Mouse (Mus musculus) neural tube, embryonic 12.5 days (tissue): ENCODE data around the gene Saysd1. TPM values are rescaled to one million over a fixed set of nuclear protein-coding genes. Genes with fewer than 3 reads are reported as not detected.

Experiments
- ATAC-seq: fragments of 200-750 bp; cut with Nextera tagmentation; 2 replicates; pipeline ENCODE4 v1.8.0; 2017; ENCODE audit warnings: low read depth, mild to moderate bottlenecking, moderate TSS enrichment, moderate library complexity; ENCODE audit not compliant: low FRiP score
- H3K27ac ChIP-seq: fragments of 300-500 bp; sonication (generic); 2 replicates; pipeline ENCODE4 v1.5.1; 2016
- H3K27me3 ChIP-seq: fragments of 300-500 bp; sonication (generic); replicated peaks from 2 replicates; pipeline ENCODE4 v1.6.1; 2016; ENCODE audit warnings: mild to moderate bottlenecking
- H3K36me3 ChIP-seq: fragments of 300-500 bp; sonication (generic); 2 replicates; pipeline ENCODE4 v1.6.1; 2016; ENCODE audit warnings: mild to moderate bottlenecking
- H3K4me1 ChIP-seq: fragments of 300-500 bp; sonication (generic); 2 replicates; pipeline ENCODE4 v1.6.1; 2016
- H3K4me2 ChIP-seq: fragments of 300-500 bp; sonication (generic); replicated peaks from 2 replicates; pipeline ENCODE4 v1.6.1; 2016; ENCODE audit warnings: mild to moderate bottlenecking
- H3K4me3 ChIP-seq: fragments of 300-500 bp; sonication (generic); 2 replicates; pipeline ENCODE4 v1.5.1; 2016
- H3K9ac ChIP-seq: fragments of 300-500 bp; sonication (generic); 2 replicates; pipeline ENCODE4 v1.6.1; 2016; ENCODE audit warnings: mild to moderate bottlenecking
- H3K9me3 ChIP-seq: fragments of 300-500 bp; sonication (generic); 2 replicates; pipeline ENCODE4 v1.6.1; 2016; ENCODE audit warnings: mild to moderate bottlenecking
- WGBS: fragments of 180-500 bp; shearing (Covaris S2); methylation state at CpG from one replicate; pipeline ENCODE4 v1.1.7; 2016; 5-methylcytosine and 5-hydroxymethylcytosine counted together
- polyA plus RNA-seq: library from polyadenylated mRNA; unstranded; fragments of >200 nt; fragmentation: Nextera tagmentation; extraction: Ambion mirVana; gene quantifications from 2 replicates; pipeline ENCODE4 v1.2.1, GENCODE M21; 2016

The Saysd1 gene
- polyA plus RNA-seq, 1 experiment from 2014 or later: 11.7 TPM

DNA sequence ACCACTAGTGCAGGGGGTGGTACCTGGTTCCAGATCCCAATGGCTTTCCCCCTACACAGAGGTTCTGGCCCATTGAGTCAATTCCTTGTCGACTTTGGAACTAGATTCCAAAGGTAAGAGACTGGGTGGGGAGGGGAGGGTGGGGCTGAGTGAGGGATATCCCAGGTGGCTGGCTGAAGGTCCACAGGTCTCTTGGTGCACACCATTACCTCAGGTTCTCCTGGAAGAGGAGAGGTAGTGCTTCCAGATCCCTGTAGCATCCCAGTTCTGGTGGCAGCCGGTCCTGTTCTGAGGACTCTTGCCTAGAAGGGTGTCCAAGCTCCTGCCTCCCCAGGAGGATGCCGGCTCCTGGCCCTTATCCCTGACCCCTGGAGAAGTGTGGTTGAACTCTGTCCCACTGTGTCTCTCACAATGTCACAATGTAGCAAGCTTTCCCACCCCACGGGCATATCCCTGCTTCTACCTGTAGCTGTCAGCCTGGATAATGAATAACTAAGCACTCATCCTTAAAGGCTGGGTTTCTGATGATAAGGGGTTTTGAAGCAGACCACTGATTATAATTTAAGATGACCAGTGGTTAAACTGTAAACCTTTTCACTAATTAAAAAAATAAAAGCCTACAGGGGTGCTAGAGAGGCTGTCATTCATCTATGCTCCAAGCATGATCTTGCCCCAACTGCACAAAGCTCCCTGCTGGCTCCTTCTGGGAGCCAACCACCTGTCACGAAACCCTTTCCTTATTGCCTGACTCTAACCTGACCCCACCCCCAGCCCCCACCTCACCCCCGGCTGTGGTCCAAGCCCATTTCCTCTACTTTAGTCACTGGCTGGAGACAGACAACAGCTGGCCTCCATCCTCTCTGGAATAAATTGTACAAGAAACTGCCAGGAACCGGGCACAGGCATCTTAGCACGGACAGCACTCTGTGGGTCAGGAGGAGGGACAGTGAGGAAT, 20.7 kb upstream of the Saysd1 start:
- H3K4me1 ChIP-seq: peaks cover 27% of the 10 kb centered on the region
- H3K9ac ChIP-seq: no peak overlapping the region
- no peak overlapping the region for H3K27ac ChIP-seq
- H3K36me3 ChIP-seq: no peaks in the 10 kb centered on the region
- 66% methylated on average over 8 of the region's 8 CpGs for WGBS
- no peaks in the 10 kb centered on the region for H3K27me3 ChIP-seq
- no peak for ATAC-seq
- no peaks in the 10 kb centered on the region for H3K9me3 ChIP-seq
- H3K4me3 ChIP-seq: no peak overlapping the region
- no peak overlapping the region for H3K4me2 ChIP-seq

DNA sequence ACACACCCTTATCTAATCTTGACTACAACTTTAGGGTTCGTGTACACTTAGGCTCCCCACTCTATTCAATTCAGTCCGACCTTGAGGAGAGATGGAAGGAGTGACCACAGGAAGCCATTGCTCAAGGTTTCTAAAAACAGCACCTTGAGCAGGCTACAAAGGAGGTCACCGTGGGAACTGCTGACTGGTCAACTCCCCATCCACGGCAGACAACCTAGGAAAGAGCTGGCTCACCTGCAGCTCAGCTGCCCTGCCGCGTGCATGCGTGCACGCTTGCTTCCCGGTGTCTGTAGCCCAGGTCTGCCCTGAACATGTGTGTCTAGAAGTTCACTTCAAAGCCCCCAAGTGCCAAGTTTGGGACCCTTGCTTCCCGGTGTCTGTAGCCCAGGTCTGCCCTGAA, 19.3 kb upstream of the Saysd1 start:
- Histone ChIP-seq H3K4me2 (no peak overlapping the region), H3K27me3 (no peaks in the 10 kb centered on the region), H3K27ac (no peak overlapping the region), H3K4me3 (no peak overlapping the region), H3K4me1 (peaks cover 16% of the 10 kb centered on the region), H3K9me3 (no peaks in the 10 kb centered on the region), H3K36me3 (no peaks in the 10 kb centered on the region), H3K9ac (no peak overlapping the region)
- WGBS: 90% methylated on average over 10 of the region's 10 CpGs
- ATAC-seq: no peak

DNA sequence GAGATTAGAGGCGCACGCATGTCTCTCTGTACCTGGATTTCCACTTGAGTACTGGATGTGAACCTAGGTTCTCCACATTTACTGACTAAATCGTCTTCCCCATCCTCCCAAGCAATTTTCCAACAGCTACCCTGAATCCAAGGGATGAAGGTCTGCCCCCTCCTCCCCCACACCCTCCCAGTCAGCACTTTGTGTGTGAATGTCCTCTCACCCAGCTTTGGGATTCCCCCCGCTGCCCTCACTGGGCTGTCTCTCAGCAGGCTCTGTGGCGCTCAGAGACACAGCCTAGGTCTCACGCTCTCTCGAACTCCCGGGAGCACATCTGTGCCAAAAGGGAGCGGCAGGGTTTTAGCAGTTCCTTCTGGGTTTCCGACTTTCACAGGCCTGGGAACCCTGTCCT, 17.4 kb upstream of the Saysd1 start:
- H3K4me3 ChIP-seq: no peak overlapping the region
- no peak overlapping the region for H3K4me2 ChIP-seq
- H3K27ac ChIP-seq: no peak overlapping the region
- WGBS: 63% methylated on average over 10 of the region's 10 CpGs
- H3K9ac ChIP-seq: no peak overlapping the region
- no peak for ATAC-seq
- no peaks in the 10 kb centered on the region for H3K9me3 ChIP-seq
- H3K4me1 ChIP-seq: peaks cover 16% of the 10 kb centered on the region
- no peaks in the 10 kb centered on the region for H3K27me3 ChIP-seq
- no peaks in the 10 kb centered on the region for H3K36me3 ChIP-seq

DNA sequence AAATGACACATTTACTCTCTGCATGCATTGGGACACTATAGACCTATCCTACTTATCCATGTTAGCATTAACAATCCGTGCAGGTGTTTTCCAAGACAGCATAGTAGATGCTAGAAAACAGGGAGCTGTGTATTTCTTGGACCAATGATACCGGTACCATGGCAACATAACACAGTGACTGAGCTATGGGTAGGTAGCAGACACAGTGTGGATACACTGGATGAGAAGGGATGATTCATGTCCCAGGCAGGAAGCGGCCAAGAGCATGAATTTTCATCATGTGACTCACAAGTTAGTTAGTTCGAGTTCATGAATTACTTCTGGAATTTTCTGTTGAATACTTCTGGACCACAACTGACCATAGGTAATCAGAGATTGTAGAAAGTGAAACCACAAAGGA, 16.6 kb upstream of the Saysd1 start:
- no peaks in the 10 kb centered on the region for H3K9me3 ChIP-seq
- WGBS: 88% methylated on average over 4 of the region's 4 CpGs
- H3K4me1 ChIP-seq: peaks cover 17% of the 10 kb centered on the region
- H3K4me2 ChIP-seq: no peak overlapping the region
- H3K4me3 ChIP-seq: no peak overlapping the region
- no peak for ATAC-seq
- no peaks in the 10 kb centered on the region for H3K27me3 ChIP-seq
- H3K27ac ChIP-seq: no peak overlapping the region
- no peak overlapping the region for H3K9ac ChIP-seq
- no peaks in the 10 kb centered on the region for H3K36me3 ChIP-seq

DNA sequence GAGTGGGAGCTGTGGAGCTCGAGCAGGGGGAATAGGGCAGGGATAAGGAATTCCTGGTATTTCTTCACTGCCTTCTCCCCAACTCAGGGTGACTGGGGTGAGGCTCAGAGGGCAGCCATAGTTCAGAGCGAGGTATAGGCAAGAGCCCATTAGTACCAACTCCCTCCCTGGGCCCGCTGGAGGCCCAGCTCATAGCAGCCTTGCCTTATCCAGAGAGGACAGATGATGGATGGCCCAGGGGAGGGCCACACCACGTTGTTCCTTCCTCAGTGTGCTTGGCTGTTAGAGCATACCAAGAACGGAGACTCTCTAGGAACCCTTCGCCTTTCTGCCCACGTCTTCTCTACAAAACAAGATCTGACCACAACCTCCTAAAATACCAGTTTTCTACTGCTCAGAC, 15.9 kb upstream of the Saysd1 start:
- Histone ChIP-seq H3K9me3 (no peaks in the 10 kb centered on the region), H3K27me3 (no peaks in the 10 kb centered on the region), H3K27ac (no peak overlapping the region), H3K9ac (no peak overlapping the region), H3K4me3 (no peak overlapping the region), H3K4me2 (no peak overlapping the region), H3K4me1 (peaks cover 17% of the 10 kb centered on the region), H3K36me3 (no peaks in the 10 kb centered on the region; the same call in 1 of the 2 replicates)
- no peak for ATAC-seq
- 63% methylated on average over 7 of the region's 7 CpGs for WGBS

DNA sequence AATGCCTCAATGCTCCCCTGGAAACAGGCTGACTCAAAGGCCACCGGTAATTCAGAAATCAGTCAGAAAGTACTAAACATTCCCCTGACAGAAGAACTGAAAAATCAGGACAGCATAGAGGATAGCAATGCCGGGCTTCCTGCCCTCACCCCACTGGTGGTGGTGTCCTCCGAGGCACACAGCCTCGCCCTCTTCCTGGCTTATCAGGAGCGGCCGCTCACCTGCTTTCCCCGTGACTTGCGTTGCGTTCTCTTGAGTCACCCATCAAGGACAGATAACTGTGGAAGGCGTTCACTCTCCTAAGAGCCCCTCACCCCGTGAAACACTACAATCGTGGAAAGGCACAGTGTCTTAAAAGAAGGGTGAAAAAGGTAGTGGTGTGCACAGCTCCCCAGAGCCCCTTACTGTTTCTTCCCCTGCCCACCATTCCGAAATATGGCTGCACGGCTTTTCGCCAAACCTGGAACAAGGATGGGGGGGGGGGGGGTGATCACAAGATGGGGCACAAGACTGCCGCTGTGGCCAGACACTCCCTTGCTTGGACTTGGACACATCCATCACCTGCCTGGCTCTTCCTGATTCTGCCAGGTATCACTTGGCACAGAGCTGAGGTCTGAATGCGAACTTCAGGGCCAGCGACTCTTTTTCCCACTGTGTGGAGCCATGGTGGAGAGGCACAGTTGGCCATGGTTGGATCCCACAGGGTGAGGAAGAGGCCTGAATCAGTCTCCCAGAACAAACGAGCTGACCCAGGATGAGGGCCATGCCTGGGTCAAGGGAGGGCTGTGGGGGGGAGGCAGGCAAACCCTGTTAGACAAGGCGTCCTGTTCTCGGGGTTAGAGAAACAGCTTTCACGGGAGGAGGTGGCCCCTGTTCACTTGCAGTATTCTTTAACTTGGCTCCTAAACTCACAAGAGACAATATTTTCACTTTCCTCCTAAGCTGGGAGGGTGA, 11.1 kb upstream of the Saysd1 start:
- no peak overlapping the region for H3K4me2 ChIP-seq
- 90% methylated on average over 22 of the region's 22 CpGs for WGBS
- H3K9me3 ChIP-seq: no peaks in the 10 kb centered on the region
- H3K36me3 ChIP-seq: peaks cover 9% of the 10 kb centered on the region
- peaks cover 11% of the 10 kb centered on the region for H3K4me1 ChIP-seq
- H3K4me3 ChIP-seq: no peak overlapping the region
- no peak overlapping the region for H3K9ac ChIP-seq
- no peak for ATAC-seq
- H3K27ac ChIP-seq: no peak overlapping the region
- no peaks in the 10 kb centered on the region for H3K27me3 ChIP-seq

DNA sequence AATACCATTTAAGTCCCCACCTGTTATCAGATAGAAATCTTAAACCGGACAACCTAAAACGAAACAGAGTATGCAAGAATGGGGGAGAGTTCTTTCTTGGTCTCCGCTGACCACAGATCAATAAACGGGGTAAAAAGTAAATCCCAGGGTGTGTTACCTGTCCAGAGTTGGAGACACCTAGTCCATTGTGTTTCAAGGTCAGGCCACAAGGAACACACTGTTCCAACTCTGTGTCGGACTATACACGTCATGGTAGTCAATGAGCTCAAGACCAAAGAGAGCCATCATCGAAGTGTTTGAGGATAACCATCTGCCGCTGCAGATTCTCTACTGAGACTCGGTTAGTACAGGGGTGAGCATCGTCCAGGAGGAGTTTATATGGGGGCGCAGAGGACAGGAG, 10.2 kb upstream of the Saysd1 start:
- Histone ChIP-seq H3K27me3 (no peaks in the 10 kb centered on the region), H3K9ac (no peak overlapping the region), H3K36me3 (peaks cover 11% of the 10 kb centered on the region), H3K4me1 (peaks cover 11% of the 10 kb centered on the region), H3K9me3 (no peaks in the 10 kb centered on the region), H3K4me3 (no peak overlapping the region), H3K4me2 (no peak overlapping the region), H3K27ac (no peak overlapping the region)
- 95% methylated on average over 11 of the region's 11 CpGs for WGBS
- no peak for ATAC-seq

DNA sequence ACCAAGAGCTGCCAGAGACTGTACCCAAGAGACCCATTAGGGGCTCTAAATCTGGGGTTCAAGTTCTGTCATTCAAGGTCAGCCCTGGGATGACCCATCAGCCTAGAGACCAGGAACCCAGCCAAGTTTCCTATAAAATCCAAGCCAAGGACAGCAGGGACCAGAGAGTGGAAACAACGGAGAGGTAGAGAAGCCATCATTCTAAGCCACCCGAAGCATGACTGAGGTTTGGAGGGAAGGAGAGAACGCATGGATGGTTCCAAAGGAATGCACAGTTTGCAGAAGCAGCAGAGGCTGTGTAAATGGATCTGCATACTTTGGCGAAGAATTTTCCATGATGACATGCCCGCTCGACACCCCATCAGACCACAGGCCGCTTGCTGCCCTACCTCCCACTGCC, 9.5 kb upstream of the Saysd1 start:
- ATAC-seq: no peak
- no peak overlapping the region for H3K27ac ChIP-seq
- no peak overlapping the region for H3K9ac ChIP-seq
- no peak overlapping the region for H3K4me3 ChIP-seq
- no peak overlapping the region for H3K4me2 ChIP-seq
- H3K4me1 ChIP-seq: peaks cover 11% of the 10 kb centered on the region
- no peaks in the 10 kb centered on the region for H3K27me3 ChIP-seq
- peaks cover 11% of the 10 kb centered on the region for H3K36me3 ChIP-seq
- H3K9me3 ChIP-seq: no peaks in the 10 kb centered on the region
- 93% methylated on average over 7 of the region's 7 CpGs for WGBS

DNA sequence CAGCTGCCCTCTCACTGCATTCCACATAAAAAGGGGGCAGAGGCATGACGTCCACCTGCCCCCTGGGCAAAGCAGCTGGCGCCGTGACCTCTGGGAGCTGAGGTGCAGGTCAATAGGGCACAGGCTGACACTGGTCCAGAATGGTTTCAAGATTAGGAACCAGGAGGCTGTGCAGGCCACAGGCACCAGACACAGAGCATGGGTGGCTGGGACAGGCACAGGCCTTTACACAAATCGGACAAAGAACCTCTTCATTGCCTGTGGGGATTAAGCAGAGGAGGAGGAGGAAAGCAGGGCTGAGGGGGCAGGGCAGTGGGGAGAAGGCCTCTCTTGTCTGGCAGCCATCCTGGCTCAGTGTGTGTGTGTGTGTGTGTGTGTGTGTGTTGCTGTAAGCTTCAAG, 5.8 kb upstream of the Saysd1 start:
- H3K9ac ChIP-seq: no peak overlapping the region
- H3K9me3 ChIP-seq: no peaks in the 10 kb centered on the region
- no peak overlapping the region for H3K4me3 ChIP-seq
- whole genome bisulfite sequencing: 63% methylated on average over 4 of the region's 4 CpGs
- peaks cover 32% of the 10 kb centered on the region for H3K36me3 ChIP-seq
- H3K4me2 ChIP-seq: no peak overlapping the region
- no peaks in the 10 kb centered on the region for H3K27me3 ChIP-seq
- no peak overlapping the region for H3K27ac ChIP-seq
- H3K4me1 ChIP-seq: no peaks in the 10 kb centered on the region
- no peak for ATAC-seq

DNA sequence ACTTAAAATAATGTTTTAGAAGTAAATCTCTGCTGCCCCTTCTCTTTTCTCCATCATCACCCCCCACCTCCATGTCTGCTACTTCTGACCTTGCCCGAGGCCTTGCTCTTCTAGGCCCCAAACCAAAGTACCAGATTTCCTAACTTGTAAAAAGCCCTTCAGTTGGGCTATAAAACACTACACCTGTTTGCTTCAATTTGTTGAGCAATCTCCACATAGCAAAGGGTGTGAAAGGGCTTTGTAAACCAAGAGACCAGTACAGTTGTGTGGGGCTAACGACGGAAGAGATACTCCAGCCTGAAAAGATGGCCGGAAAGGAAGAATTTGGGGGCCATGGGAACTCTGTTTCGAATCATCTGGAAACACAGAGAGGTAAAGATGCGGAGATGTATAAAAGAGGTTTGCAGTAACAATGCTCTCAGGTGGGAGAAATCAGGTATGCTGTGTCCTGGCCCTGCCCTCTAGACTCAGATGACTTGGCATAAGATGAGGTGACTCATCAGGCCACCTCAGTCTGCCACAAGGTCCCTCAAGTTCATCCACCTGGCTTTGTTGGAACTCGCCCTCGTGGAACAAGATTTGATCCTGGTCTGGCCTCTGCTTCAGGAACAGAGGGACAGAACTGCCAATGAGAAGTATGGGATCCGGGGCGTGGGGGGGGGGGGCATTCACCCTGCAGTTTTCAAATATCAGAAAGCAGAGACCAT, 3.2 kb downstream of the Saysd1 start:
- no peak for ATAC-seq
- H3K9ac ChIP-seq: no peak overlapping the region

DNA sequence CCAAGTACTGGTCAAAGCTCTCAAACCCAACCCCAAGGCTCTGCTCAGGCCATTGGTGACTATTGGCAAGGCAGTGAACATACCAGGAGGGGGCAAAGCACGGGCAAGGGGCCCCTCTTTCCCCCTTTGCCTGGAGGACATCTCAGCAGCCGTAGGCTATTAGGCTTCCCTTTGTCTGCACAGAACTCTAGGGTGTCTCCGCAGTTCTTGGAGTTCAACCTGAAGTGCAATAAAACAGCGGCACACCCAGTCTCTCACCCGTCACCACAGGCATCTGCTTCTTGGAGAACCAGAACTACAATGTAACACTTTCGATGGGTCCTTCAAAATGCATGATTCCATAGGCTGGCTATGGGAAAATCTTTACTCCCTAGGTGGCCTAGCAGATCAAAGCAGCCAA, 10.2 kb downstream of the Saysd1 start:
- ATAC-seq: no peak
- no peaks in the 10 kb centered on the region for H3K9me3 ChIP-seq
- 68% methylated on average over 6 of the region's 6 CpGs for WGBS

More for the DNA sequence above, 3.2 kb downstream of the Saysd1 start:
- H3K4me2 ChIP-seq: no peak overlapping the region
- H3K36me3 ChIP-seq: no peaks in the 10 kb centered on the region
- 91% methylated on average over 10 of the region's 10 CpGs for WGBS
- H3K4me3 ChIP-seq: no peak overlapping the region
- H3K27ac ChIP-seq: no peak overlapping the region
- no peaks in the 10 kb centered on the region for H3K9me3 ChIP-seq
- no peaks in the 10 kb centered on the region for H3K27me3 ChIP-seq
- H3K4me1 ChIP-seq: no peaks in the 10 kb centered on the region

More for the DNA sequence above, 10.2 kb downstream of the Saysd1 start:
- no peak overlapping the region for H3K9ac ChIP-seq
- H3K36me3 ChIP-seq: no peaks in the 10 kb centered on the region
- no peaks in the 10 kb centered on the region for H3K27me3 ChIP-seq
- H3K27ac ChIP-seq: no peak overlapping the region
- no peak overlapping the region for H3K4me3 ChIP-seq
- no peaks in the 10 kb centered on the region for H3K4me1 ChIP-seq
- H3K4me2 ChIP-seq: no peak overlapping the region
